Mouse (Mus musculus): ENCODE data around the gene Clic3. TPM values are rescaled to one million over a fixed set of nuclear protein-coding genes. Genes with fewer than 3 reads are reported as not detected.
A peak's percentile ranks its signal among the peaks of the same experiment; 100 is the strongest.
"Not testable (repeated sequence)": the region's sequence is repeated elsewhere in the genome, so short reads cannot be mapped to it uniquely, and the experiment has no call there.

The Clic3 gene
- under 1 TPM; 0.35 to 0.64 TPM for total RNA-seq (2021)
- long read RNA-seq, experiment 1: 0 reads
- long read RNA-seq, experiment 2: 0 reads

- no peak for DNase-seq
Measured at GRCm38 (mm10) chr2:25456205-25456953, at the start of gene Clic3. Clic3 (plus strand) TSS chr2:25456838.

DNA sequence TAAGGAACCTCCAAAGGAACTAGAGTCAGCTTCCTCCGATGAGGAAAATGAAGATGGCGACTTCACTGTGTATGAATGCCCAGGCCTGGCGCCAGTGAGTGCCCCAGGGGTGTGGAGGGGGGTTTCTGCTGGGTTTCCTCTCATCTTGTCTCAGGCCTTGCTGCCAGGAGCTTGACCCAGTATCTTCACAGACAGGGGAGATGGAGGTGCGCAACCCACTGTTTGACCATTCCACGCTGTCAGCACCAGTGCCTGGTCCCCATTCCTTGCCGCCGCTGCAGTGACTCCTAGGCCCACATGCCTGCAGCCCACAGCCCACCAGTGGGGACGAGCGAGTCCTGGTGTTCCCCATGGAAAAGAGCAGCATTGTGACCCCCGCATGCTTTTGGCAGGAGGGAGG lies 47.7 kb upstream of the Clic3 start:
- no peak for DNase-seq

DNA sequence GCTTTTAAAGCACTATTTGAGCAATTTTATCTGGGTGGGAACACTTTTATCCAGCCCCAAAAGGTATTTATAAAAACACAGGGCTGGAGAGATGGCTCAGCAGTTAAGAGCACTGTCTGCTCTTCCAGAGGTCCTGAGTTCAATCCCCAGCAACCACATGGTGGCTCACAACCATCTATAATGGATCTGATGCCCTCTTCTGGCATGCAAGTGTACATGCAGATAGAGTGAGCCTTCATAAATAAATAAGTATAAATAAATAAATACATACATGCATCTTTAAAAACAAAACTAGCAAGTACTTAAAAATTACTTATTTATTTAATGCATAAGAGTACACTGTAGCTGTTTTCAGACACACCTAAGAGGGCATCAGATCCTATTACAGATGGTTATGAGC lies 43.2 kb upstream of the Clic3 start:
- DNase-seq: not testable (repeated sequence)

GRCm38 (mm10) chr2:25417426-25417825 lies 39.2 kb upstream of the Clic3 start:
- no peak for DNase-seq

GRCm38 (mm10) chr2:25421896-25422295 lies 34.7 kb upstream of the Clic3 start:
- no peak for DNase-seq

DNA sequence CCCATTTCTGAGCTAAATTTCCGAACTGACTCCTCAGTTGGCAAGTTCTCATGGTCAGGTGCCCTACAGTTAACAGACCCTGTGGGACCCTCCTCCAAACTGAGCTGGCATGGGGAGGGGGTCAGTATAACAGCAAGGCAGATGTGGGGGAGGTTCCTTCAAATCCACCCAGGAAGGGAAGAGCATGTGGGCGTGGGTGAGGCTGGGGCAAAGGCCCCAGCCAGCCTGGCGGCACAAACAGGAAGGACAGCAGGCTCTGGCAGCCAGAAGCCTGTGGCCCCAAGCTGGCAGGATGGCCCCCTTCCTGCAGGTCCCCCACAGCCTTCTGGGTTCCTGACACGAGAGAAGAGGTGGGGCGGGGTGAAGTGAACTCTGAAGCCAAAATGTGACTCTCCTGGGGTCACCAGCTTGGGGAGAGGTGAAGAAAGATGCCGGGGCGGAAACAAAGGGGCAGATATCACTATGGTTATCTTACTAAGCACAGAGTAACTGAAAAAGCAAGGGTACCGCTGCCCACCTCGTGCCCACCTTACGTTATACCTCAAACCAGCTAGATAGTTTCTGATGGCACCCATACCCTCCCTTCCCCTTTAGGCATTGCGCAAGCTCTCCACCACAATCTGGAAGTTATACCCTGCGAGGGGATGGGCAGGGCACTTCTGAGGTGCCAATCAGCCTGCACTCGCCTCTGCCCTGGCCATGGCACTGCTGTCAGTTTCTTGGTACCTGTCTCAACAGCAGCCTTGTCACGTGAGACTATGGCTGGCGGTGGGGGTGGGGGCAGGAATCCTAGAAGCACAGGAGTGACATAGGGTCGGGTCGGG lies 33.8 kb upstream of the Clic3 start, which contains the start of gene Fut7:
Fut7 (plus strand) TSS at position 681 of the 824 bp plus-strand sequence.
- DNase-seq: no peak

GRCm38 (mm10) chr2:25423626-25424025 lies 33.0 kb upstream of the Clic3 start:
- no peak for DNase-seq

DNA sequence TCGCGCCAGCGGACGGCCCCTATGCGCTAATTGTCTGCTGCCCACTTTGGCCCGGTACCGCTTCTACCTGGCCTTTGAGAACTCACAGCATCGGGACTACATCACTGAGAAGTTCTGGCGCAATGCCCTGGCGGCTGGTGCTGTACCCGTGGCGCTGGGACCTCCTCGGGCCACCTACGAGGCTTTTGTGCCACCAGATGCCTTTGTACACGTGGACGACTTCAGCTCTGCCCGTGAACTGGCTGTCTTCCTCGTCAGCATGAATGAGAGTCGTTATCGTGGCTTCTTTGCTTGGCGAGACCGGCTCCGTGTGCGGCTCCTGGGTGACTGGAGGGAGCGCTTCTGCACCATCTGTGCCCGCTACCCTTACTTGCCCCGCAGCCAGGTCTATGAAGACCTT lies 31.2 kb upstream of the Clic3 start:
- DNase-seq: no peak

- DNase-seq: no peak
Measured at GRCm38 (mm10) chr2:25426721-25427191, 29.9 kb upstream of the Clic3 start.

DNA sequence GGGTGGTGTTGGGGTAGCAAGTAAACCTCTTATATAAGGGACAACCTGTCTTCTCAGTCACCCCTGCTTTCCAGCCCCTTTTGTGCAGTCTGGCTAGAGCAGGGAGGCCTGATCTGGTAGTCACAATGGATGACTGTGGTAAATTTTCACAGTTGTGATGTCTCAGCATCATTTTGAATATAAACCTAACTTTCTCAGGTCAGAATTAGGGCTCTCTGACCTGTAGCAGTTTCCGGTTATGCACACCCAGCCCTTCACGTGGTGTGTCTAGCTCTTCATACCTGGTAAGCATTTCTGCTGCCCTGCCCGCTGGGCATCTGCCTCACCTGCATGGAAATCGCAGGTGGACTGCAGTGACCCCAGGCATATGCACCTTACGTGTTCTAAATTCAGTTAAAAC lies 29.4 kb upstream of the Clic3 start:
- no peak for DNase-seq

DNA sequence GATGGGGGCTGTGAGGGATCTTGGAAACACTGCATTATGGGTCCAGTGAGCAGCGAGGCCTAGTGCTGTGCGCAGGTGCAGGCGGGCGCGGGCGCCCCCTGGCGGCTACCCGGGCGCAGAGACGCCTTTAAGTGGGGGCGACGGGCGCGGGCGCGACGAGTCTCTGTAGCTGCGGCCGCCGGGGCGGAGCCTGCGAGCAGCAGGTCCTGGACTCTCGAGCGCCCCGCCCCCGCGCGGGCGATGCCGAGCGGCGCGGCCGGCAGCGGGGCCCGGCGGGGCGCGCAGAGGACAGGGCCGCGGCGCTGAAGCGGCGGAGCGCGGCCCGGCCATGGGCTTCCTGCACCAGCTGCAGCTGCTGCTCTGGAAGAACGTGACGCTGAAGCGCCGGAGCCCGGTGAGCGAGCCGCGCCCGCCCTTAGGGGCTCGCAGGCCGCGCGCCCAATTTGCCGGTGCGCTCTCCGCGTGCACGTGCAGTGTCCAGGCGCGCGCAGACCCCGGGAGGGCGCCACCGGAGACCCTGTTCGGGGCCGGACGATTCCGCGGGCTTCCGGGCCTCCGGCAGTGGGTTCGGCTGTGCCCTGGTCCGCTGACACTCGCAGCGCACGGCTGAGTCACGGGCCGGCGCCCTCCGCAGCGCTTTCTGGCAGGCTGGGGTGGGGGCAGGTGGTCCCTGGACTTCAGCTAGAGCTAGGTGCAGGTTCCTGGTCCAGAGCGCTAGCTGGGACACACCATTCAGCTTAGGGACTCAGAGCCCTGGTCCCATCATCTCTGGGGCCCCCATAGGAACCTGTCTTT lies 28.0 kb upstream of the Clic3 start, which contains the start of gene Abca2:
Abca2 (plus strand) TSS at position 262 of the 795 bp plus-strand sequence.
- DNase-seq: peak; percentile 95

- DNase-seq: no peak
Measured at GRCm38 (mm10) chr2:25429435-25430180, 27.0 kb upstream of the Clic3 start.

GRCm38 (mm10) chr2:25430395-25431233 lies 26.0 kb upstream of the Clic3 start:
- DNase-seq: no peak

DNA sequence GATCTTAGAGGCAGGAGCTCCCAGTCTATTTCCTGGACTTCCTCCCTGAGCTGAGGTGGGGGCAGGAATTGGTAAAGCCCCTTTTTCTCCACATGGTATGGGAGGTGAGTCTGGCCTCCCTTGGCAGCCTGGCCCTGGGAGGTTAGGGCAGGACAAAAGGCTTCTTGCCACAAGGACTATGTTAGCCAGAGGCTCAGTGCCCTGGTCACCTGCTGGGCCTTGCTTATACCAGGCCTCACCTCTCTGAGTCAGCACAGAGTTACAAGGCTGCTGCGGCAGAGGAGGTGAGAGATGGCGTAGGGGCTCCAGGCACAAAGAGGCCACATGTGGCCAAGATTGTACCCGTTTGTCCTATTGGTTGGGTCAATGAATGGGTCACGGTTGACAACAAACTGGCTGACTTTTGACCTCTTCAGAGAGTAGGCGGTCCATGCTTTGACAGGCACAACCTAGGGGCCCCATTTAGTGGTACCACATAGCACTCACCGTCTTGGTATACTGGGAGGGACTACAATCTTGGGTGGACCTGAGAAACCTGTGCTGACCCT lies 25.3 kb upstream of the Clic3 start:
- no peak for DNase-seq

- DNase-seq: no peak
Measured at GRCm38 (mm10) chr2:25432326-25433098, 24.1 kb upstream of the Clic3 start.

DNA sequence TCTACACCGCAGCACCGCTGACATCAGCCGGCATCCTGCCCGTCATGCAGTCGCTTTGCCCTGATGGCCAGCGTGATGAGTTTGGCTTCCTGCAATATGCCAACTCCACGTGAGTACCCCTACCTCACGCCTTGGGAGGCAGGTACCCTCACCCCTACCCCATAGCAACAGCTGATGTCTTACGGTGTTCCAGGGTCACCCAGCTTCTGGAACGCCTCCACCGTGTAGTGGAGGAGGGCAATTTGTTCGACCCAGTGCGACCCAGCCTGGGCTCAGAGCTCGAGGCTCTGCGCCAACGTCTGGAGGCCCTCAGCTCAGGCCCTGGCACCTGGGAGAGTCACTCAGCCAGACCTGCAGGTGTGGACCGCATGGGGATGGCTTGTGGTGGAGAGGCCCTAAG lies 23.5 kb upstream of the Clic3 start:
- no peak for DNase-seq

- no peak for DNase-seq
Measured at GRCm38 (mm10) chr2:25434292-25434691, 22.3 kb upstream of the Clic3 start.

- no peak for DNase-seq
Measured at GRCm38 (mm10) chr2:25436286-25436820, 20.3 kb upstream of the Clic3 start.

- no peak for DNase-seq
Measured at GRCm38 (mm10) chr2:25441067-25441466, 15.6 kb upstream of the Clic3 start.

All from gastrocnemius, postnatal 25 days (tissue).